Mouse (Mus musculus): ENCODE data around the gene Elp4. TPM values are rescaled to one million over a fixed set of nuclear protein-coding genes. Genes with fewer than 3 reads are reported as not detected.

Gene Elp4
- total RNA-seq, 1 experiment: 15.6 TPM

DNA sequence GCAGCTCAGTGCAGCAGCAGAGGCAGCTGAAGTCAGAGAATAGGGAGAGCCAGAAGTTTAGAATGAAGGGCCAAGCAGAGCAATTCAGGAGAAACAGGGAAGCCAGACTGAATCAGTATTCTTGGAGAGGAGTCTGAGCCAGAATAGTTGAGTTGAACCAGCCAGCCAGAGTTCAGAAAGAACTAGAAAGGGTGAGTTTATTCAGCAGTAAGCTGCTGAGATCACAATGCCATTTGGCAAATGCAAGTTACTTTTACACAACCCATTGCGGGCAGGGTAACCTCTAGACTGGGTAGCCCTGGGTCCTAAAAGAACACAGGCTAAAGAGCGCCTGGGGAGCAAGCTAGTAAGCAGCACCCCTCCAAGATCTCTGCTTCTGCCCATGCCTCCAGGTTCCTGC, 51.4 kb downstream of the Elp4 start:
- TF ChIP-seq ZC3H11A (IDR thresholded peaks at IDR 0.05; ENCODE audit: borderline replicate concordance, low read depth, low read length) (no peak), MAFK (IDR thresholded peaks at IDR 0.05; ENCODE audit: insufficient read depth, low read depth, low read length) (no peak), HCFC1 (IDR thresholded peaks at IDR 0.05; ENCODE audit: borderline replicate concordance, insufficient read depth, low read length) (no peak), CHD2 (IDR thresholded peaks at IDR 0.05; ENCODE audit: low read depth, low read length) (no peak), ZNF384 (IDR thresholded peaks at IDR 0.05; ENCODE audit: low read depth, low read length) (no peak)
- H3K9me3 ChIP-seq (ENCODE audit: control insufficient read depth, insufficient read depth, low read depth, low read length): no peaks in the 10 kb centered on the region
- in situ Hi-C loops (cut with MboI; ENCODE audit: low sequenced_read_pairs in 2 of 2, unreplicated experiment in 2 of 2): no loop called here
- DNase-seq (ENCODE audit: low read depth, low spot score): no peak
- no peaks in the 10 kb centered on the region for H3K4me1 ChIP-seq (ENCODE audit: control insufficient read depth in 2 of 2, insufficient read depth in 2 of 2, low read length in 2 of 2, poor library complexity in 1 of 2)
- no peak overlapping the region for H3K9ac ChIP-seq (ENCODE audit: insufficient read depth, low read depth, low read length, poor library complexity, severe bottlenecking)
- no peak overlapping the region for H3K27ac ChIP-seq (ENCODE audit: insufficient read depth, low read depth, low read length, poor library complexity, severe bottlenecking)
- no peak overlapping the region for H3K4me3 ChIP-seq (ENCODE audit: insufficient read depth in 1 of 2, low read depth in 1 of 2, low read length in 2 of 2, poor library complexity in 1 of 2, severe bottlenecking in 1 of 2)
- no peaks in the 10 kb centered on the region for H3K36me3 ChIP-seq (ENCODE audit: control insufficient read depth, insufficient read depth, low read length, poor library complexity, severe bottlenecking)

DNA sequence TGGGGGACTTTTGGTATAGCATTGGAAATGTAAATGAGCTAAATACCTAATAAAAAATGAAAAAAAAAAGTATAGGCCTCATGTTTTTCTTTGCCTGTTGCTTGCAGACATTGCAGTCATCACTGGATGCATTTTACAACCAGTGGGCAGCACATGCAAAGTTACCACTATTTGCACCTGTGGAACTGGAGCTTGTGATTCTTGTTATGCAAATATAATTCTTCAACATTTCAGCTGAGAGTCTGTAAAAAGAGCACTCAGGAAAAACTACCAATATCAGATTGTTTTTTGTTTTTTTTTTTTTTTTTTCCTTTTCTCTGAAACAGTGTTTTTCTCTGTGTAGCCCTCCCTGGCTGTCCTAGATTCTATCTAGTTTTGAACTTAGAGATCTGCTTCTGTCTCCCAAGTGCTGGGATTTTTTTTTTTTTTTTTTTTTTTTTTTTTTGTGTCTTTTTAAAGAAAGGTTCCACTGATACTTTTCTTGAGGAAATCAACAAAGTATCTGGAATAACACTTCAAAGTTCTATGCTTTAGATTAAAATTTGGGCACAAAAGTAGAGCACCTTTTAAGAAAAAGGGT, 52.6 kb downstream of the Elp4 start:
- no peaks in the 10 kb centered on the region for H3K9me3 ChIP-seq (ENCODE audit: control insufficient read depth, insufficient read depth, low read depth, low read length)
- H3K4me1 ChIP-seq (ENCODE audit: control insufficient read depth in 2 of 2, insufficient read depth in 2 of 2, low read length in 2 of 2, poor library complexity in 1 of 2): no peaks in the 10 kb centered on the region
- H3K36me3 ChIP-seq (ENCODE audit: control insufficient read depth, insufficient read depth, low read length, poor library complexity, severe bottlenecking): no peaks in the 10 kb centered on the region
- no peak overlapping the region for H3K27ac ChIP-seq (ENCODE audit: insufficient read depth, low read depth, low read length, poor library complexity, severe bottlenecking)
- no peak for DNase-seq (ENCODE audit: low read depth, low spot score)
- no peak overlapping the region for H3K4me3 ChIP-seq (ENCODE audit: insufficient read depth in 1 of 2, low read depth in 1 of 2, low read length in 2 of 2, poor library complexity in 1 of 2, severe bottlenecking in 1 of 2)
- TF ChIP-seq MAFK (IDR thresholded peaks at IDR 0.05; ENCODE audit: insufficient read depth, low read depth, low read length) (no peak), ZC3H11A (IDR thresholded peaks at IDR 0.05; ENCODE audit: borderline replicate concordance, low read depth, low read length) (no peak), ZNF384 (IDR thresholded peaks at IDR 0.05; ENCODE audit: low read depth, low read length) (no peak), CHD2 (IDR thresholded peaks at IDR 0.05; ENCODE audit: low read depth, low read length) (no peak)
- H3K9ac ChIP-seq (ENCODE audit: insufficient read depth, low read depth, low read length, poor library complexity, severe bottlenecking): no peak overlapping the region
- in situ Hi-C loops (cut with MboI; ENCODE audit: low sequenced_read_pairs in 2 of 2, unreplicated experiment in 2 of 2): no loop called here

DNA sequence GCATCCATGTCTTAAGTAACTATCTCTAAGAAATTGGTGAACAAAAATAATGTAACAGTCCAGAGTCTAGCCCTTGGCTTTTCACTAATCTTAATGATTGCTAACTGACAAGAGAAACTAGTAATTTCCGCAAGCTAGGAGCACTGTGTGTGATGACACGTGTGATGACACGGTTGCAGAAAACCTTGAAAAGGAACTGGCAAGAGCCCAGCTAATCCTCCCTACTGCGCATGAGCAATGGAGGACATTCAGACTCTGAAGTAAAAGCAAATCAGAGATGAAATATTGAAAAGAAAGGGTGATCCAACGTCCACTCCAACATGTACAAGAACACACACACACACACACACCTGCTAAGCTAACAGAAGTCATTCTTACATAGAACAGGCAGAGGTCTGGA, 61.2 kb downstream of the Elp4 start:
- no peak for DNase-seq (ENCODE audit: low read depth, low spot score)
- Histone ChIP-seq H3K4me3 (ENCODE audit: insufficient read depth in 1 of 2, low read depth in 1 of 2, low read length in 2 of 2, poor library complexity in 1 of 2, severe bottlenecking in 1 of 2) (no peak overlapping the region), H3K36me3 (ENCODE audit: control insufficient read depth, insufficient read depth, low read length, poor library complexity, severe bottlenecking) (no peaks in the 10 kb centered on the region), H3K9ac (ENCODE audit: insufficient read depth, low read depth, low read length, poor library complexity, severe bottlenecking) (no peak overlapping the region), H3K9me3 (ENCODE audit: control insufficient read depth, insufficient read depth, low read depth, low read length) (no peaks in the 10 kb centered on the region), H3K4me1 (ENCODE audit: control insufficient read depth in 2 of 2, insufficient read depth in 2 of 2, low read length in 2 of 2, poor library complexity in 1 of 2) (no peaks in the 10 kb centered on the region), H3K27ac (ENCODE audit: insufficient read depth, low read depth, low read length, poor library complexity, severe bottlenecking) (no peak overlapping the region)
- in situ Hi-C loops (cut with MboI; ENCODE audit: low sequenced_read_pairs in 2 of 2, unreplicated experiment in 2 of 2): no loop called here
- TF ChIP-seq HCFC1 (IDR thresholded peaks at IDR 0.05; ENCODE audit: borderline replicate concordance, insufficient read depth, low read length) (no peak), ZNF384 (IDR thresholded peaks at IDR 0.05; ENCODE audit: low read depth, low read length) (no peak), CHD2 (IDR thresholded peaks at IDR 0.05; ENCODE audit: low read depth, low read length) (no peak), ZC3H11A (IDR thresholded peaks at IDR 0.05; ENCODE audit: borderline replicate concordance, low read depth, low read length) (no peak)

DNA sequence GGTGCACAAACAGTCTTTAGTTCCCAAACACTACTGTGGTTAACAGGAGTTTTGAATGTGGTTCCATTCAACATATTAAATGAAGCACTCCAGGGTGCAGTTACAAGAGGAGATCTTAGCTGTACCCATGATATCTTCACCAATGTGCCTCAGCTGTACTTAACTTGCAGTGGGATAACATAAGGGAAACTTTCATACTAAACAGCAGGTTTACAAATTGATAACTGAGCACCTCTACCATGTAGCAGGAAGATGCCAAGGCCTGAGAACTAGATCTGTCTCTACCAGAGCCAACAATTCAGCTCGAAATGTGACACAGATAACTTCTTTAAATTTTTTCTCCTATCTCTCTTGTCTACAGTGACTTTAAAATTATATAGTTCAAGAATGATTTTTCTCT, 86.4 kb downstream of the Elp4 start:
- no peak for TF ChIP-seq ZC3H11A (IDR thresholded peaks at IDR 0.05; ENCODE audit: borderline replicate concordance, low read depth, low read length)
- no peak for TF ChIP-seq HCFC1 (IDR thresholded peaks at IDR 0.05; ENCODE audit: borderline replicate concordance, insufficient read depth, low read length)
- TF ChIP-seq MAFK (IDR thresholded peaks at IDR 0.05; ENCODE audit: insufficient read depth, low read depth, low read length): no peak
- no peak for TF ChIP-seq ZNF384 (IDR thresholded peaks at IDR 0.05; ENCODE audit: low read depth, low read length)
- no peak for TF ChIP-seq CHD2 (IDR thresholded peaks at IDR 0.05; ENCODE audit: low read depth, low read length)
- H3K9me3 ChIP-seq (ENCODE audit: control insufficient read depth, insufficient read depth, low read depth, low read length): no peaks in the 10 kb centered on the region
- no peak for DNase-seq (ENCODE audit: low read depth, low spot score)
- H3K4me3 ChIP-seq (ENCODE audit: insufficient read depth in 1 of 2, low read depth in 1 of 2, low read length in 2 of 2, poor library complexity in 1 of 2, severe bottlenecking in 1 of 2): no peak overlapping the region
- no peaks in the 10 kb centered on the region for H3K4me1 ChIP-seq (ENCODE audit: control insufficient read depth in 2 of 2, insufficient read depth in 2 of 2, low read length in 2 of 2, poor library complexity in 1 of 2)
- no peak overlapping the region for H3K27ac ChIP-seq (ENCODE audit: insufficient read depth, low read depth, low read length, poor library complexity, severe bottlenecking)
- in situ Hi-C loops (cut with MboI; ENCODE audit: low sequenced_read_pairs in 2 of 2, unreplicated experiment in 2 of 2): no loop called here
- H3K9ac ChIP-seq (ENCODE audit: insufficient read depth, low read depth, low read length, poor library complexity, severe bottlenecking): no peak overlapping the region
- no peaks in the 10 kb centered on the region for H3K36me3 ChIP-seq (ENCODE audit: control insufficient read depth, insufficient read depth, low read length, poor library complexity, severe bottlenecking)

DNA sequence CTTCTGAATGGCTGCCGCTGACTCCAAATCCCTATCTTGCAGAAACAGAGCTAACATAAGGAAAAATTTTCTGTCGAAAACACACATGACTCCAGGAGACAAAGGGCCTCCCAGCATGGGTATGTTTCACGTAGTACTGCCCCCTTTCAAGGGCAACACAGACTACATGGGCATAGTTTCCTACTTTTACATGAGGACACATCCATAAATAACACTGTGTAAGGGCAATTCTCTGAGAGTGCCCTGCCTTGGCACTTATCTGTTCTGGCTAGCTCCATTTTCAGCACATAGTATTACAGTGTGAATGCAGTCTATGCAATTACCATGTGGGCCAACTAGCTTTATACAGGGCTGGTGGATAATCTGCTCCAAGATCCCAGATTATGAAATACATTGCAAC, 89.2 kb downstream of the Elp4 start:
- H3K9me3 ChIP-seq (ENCODE audit: control insufficient read depth, insufficient read depth, low read depth, low read length): no peaks in the 10 kb centered on the region
- in situ Hi-C loops (cut with MboI; ENCODE audit: low sequenced_read_pairs in 2 of 2, unreplicated experiment in 2 of 2): no loop called here
- no peak overlapping the region for H3K9ac ChIP-seq (ENCODE audit: insufficient read depth, low read depth, low read length, poor library complexity, severe bottlenecking)
- DNase-seq (ENCODE audit: low read depth, low spot score): no peak
- H3K27ac ChIP-seq (ENCODE audit: insufficient read depth, low read depth, low read length, poor library complexity, severe bottlenecking): no peak overlapping the region
- H3K4me3 ChIP-seq (ENCODE audit: insufficient read depth in 1 of 2, low read depth in 1 of 2, low read length in 2 of 2, poor library complexity in 1 of 2, severe bottlenecking in 1 of 2): no peak overlapping the region
- no peaks in the 10 kb centered on the region for H3K36me3 ChIP-seq (ENCODE audit: control insufficient read depth, insufficient read depth, low read length, poor library complexity, severe bottlenecking)
- TF ChIP-seq ZC3H11A (IDR thresholded peaks at IDR 0.05; ENCODE audit: borderline replicate concordance, low read depth, low read length): no peak
- no peak for TF ChIP-seq HCFC1 (IDR thresholded peaks at IDR 0.05; ENCODE audit: borderline replicate concordance, insufficient read depth, low read length)
- no peak for TF ChIP-seq ZNF384 (IDR thresholded peaks at IDR 0.05; ENCODE audit: low read depth, low read length)
- TF ChIP-seq MAFK (IDR thresholded peaks at IDR 0.05; ENCODE audit: insufficient read depth, low read depth, low read length): no peak
- TF ChIP-seq CHD2 (IDR thresholded peaks at IDR 0.05; ENCODE audit: low read depth, low read length): no peak
- H3K4me1 ChIP-seq (ENCODE audit: control insufficient read depth in 2 of 2, insufficient read depth in 2 of 2, low read length in 2 of 2, poor library complexity in 1 of 2): no peaks in the 10 kb centered on the region

Measured in ES-E14 (cell line).